Mouse (Mus musculus): ENCODE results near the gene Fam49a.

DNA sequence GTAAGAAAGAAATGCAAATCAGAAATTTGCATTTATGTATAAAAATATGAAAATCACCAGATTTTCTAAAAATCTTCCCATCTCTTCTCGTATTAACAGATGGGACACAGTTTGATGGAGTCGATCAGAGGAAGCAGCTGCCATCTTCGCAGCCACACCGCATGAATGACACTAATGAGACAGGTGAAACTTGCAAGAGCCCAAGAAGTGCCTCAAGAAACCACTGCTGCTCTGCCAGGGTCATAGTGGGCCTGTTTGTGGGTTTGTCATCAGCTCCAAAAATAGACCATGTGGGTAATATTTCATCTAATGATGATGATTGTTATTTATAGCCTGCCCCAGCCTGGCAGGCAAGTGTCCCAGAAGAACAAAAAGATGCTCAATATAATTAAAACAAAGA is 7.8 kb upstream of the Fam49a start:
- TF ChIP-seq CTCF (IDR thresholded peaks at IDR 0.05; ENCODE audit: control insufficient read depth, insufficient read depth, insufficient read length) (no peak), MYOD1 (IDR thresholded peaks at IDR 0.05; ENCODE audit: control insufficient read depth, insufficient read length, low read depth) (no peak), USF1 (IDR thresholded peaks at IDR 0.05; ENCODE audit: low read depth) (no peak), MAX (IDR thresholded peaks at IDR 0.05) (no peak)

All from C2C12 (cell line).